Mouse (Mus musculus) lung, embryonic 14.5 days (tissue): ENCODE measurements around the gene Dync2h1. TPM values are rescaled to one million over a fixed set of nuclear protein-coding genes. Genes with fewer than 3 reads are reported as not detected.
"Not testable (repeated sequence)": the region's sequence is repeated elsewhere in the genome, so short reads cannot be mapped to it uniquely, and the experiment has no call there.

Source experiments
- ATAC-seq: fragments of 200-750 bp; cut with Nextera tagmentation; 2 replicates; pipeline ENCODE4 v1.8.0; 2017; ENCODE audit warnings: mild to moderate bottlenecking, moderate TSS enrichment, moderate library complexity; ENCODE audit not compliant: insufficient read depth
- DNase-seq: peaks from one replicate; pipeline ENCODE4 v3.0.0-alpha.2; 2015
- H3K27ac ChIP-seq: fragments of 300-500 bp; sonication (generic); 2 replicates; pipeline ENCODE4 v1.5.1; 2014; ENCODE audit warnings: low read depth, mild to moderate bottlenecking, moderate library complexity
- H3K27me3 ChIP-seq: fragments of 300-500 bp; sonication (generic); 2 replicates; pipeline ENCODE4 v1.6.1; 2014; ENCODE audit warnings: low read length, control low read depth; ENCODE audit not compliant: insufficient read depth
- H3K36me3 ChIP-seq: fragments of 300-500 bp; sonication (generic); 2 replicates; pipeline ENCODE4 v1.6.1; 2014; ENCODE audit warnings: control low read depth; ENCODE audit not compliant: insufficient read depth
- H3K4me1 ChIP-seq: fragments of 300-500 bp; sonication (generic); 2 replicates; pipeline ENCODE4 v1.6.1; 2014; ENCODE audit warnings: antibody characterized with exemption, control low read depth; ENCODE audit not compliant: insufficient read depth
- H3K4me2 ChIP-seq: fragments of 300-500 bp; sonication (generic); 2 replicates; pipeline ENCODE4 v1.6.1; 2014; ENCODE audit warnings: mild to moderate bottlenecking
- H3K4me3 ChIP-seq: fragments of 300-500 bp; sonication (generic); 2 replicates; pipeline ENCODE4 v1.5.1; 2014; ENCODE audit warnings: low read depth, low read length
- H3K9ac ChIP-seq: fragments of 300-500 bp; sonication (generic); 2 replicates; pipeline ENCODE4 v1.6.1; 2014
- H3K9me3 ChIP-seq: fragments of 300-500 bp; sonication (generic); 2 replicates; pipeline ENCODE4 v1.6.1; 2016; ENCODE audit warnings: low read depth, low read length, control low read depth
- CTCF ChIP-seq: IDR thresholded peaks from 2 replicates; pipeline ENCODE4 v1.5.1; 2016; ENCODE audit warnings: antibody characterized with exemption, low read depth
- WGBS: fragments of 180-500 bp; shearing (Covaris S2); extraction: QIAGEN DNeasy Blood & Tissue Kit; methylation state at CpG from one replicate; pipeline ENCODE4 v1.1.7; 2014; 5-methylcytosine and 5-hydroxymethylcytosine counted together
- polyA plus RNA-seq: library from polyadenylated mRNA; unstranded; fragments of >200 nt; fragmentation: Nextera tagmentation; extraction: Ambion mirVana; gene quantifications from 2 replicates; pipeline ENCODE4 v1.2.1, GENCODE M21; 2014

Gene Dync2h1
- polyA plus RNA-seq, 1 experiment from 2014 or later, result 16.0 TPM

DNA sequence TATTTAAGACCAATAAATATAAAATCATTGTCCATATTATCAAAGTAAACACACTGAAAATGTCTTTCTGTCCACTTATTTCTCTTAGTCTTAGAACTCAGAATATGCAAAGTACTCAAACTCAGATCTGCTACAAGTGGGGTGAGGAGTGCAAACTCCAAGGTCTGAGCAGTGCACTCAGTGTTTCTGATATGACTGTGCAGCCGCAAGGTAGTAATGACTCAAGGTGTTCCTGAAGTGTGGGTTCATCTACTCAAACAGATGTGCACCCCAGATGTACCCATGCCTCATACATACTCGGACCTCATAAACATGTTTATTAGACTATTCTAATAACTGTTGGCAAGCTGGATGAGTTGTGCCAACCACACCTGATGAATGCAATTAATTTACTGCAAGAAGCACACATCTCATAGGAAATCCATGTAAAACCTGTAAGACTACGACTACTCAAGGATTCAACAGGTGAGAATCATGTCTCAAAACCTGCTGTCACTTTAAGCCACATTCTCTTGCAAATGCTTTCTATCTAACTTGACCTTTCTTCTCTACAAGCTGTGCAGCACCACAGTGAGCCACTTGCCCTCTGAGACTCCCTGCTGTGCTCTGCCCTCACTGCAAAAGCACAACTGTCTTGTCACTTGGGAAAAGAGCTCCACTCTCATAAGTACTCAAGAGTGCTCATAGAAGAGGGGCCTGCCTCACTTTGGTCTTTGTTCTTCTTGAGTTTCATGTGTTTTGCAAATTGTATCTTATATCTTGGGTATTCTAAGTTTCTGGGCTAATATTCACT lies 195.2 kb downstream of the Dync2h1 start:
- no peak for TF ChIP-seq CTCF
- WGBS, result 87% methylated on average over 3 of the region's 3 CpGs
- Histone ChIP-seq H3K27ac (no peak overlapping the region), H3K4me3 (no peak overlapping the region), H3K9ac (no peak overlapping the region), H3K9me3 (no peaks in the 10 kb centered on the region), H3K27me3 (no peaks in the 10 kb centered on the region), H3K4me1 (no peaks in the 10 kb centered on the region), H3K4me2 (no peak overlapping the region), H3K36me3 (0 out of 2 replicates have a peak, but pooled peaks cover 2% of the 10 kb centered on the region)
- no peak for DNase-seq
- ATAC-seq, result no peak

DNA sequence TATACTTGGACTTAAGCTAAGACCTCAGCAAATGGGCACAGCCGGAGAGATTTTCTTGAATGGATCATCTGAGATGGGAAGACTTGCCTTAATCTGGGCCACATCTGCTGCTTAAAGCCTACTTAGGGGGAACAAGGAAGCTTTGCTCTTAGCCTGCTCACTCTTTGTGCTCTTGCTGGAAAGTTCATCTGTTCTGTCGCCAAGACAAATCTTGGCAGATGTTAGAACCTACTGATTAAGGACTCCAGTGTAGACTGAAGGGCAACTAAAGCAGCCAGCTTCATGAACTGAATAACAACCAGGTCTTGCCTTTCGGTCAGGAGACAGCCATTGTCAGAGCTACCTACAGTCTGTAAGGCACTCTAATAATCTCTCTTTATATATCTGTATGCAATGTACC lies 198.1 kb downstream of the Dync2h1 start:
- 89% methylated on average over 3 of the region's 3 CpGs for WGBS
- Histone ChIP-seq H3K27ac (no peak overlapping the region), H3K9ac (no peak overlapping the region), H3K27me3 (no peaks in the 10 kb centered on the region), H3K9me3 (no peaks in the 10 kb centered on the region), H3K4me1 (no peaks in the 10 kb centered on the region), H3K4me2 (no peak overlapping the region), H3K36me3 (no peaks in the 10 kb centered on the region), H3K4me3 (no peak overlapping the region)
- ATAC-seq (no peak), DNase-seq (no peak)
- TF ChIP-seq CTCF, result no peak

- H3K36me3 ChIP-seq, result no peaks in the 10 kb centered on the region
- TF ChIP-seq CTCF, result no peak
- H3K27me3 ChIP-seq, result no peaks in the 10 kb centered on the region
- H3K4me2 ChIP-seq, result no peak overlapping the region
- H3K9ac ChIP-seq, result no peak overlapping the region
- WGBS, result 73% methylated on average over 2 of the region's 2 CpGs
- H3K9me3 ChIP-seq, result no peaks in the 10 kb centered on the region
- DNase-seq (no peak), ATAC-seq (no peak)
- H3K27ac ChIP-seq, result no peak overlapping the region
- H3K4me1 ChIP-seq, result no peaks in the 10 kb centered on the region
- no peak overlapping the region for H3K4me3 ChIP-seq
These were observed 215.1 kb downstream of the Dync2h1 start for GRCm38 (mm10) chr9:6969171-6969570.

- DNase-seq, result no peak
- H3K4me3 ChIP-seq, result no peak overlapping the region
These were observed 219.2 kb downstream of the Dync2h1 start for GRCm38 (mm10) chr9:6965006-6965405.

DNA sequence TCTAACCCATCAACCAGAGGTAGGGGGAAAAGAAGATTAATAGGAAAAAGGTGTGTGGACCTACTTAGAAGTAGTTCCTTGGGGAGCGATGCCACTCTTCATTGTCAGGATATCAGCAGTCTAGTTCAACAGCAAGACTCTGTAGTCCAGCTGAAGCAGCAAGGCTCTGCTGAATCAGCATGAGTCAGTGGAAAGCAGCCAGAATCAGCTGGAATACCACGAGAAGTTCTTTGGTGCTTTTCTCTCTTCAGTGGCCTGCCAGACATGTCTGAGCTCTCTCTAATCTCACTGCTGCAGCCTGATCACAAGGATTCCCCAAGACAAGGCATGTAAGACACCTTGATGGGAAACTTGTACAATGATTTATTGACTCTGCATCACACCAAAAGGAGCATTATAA lies 225.9 kb downstream of the Dync2h1 start:
- H3K9me3 ChIP-seq, result no peaks in the 10 kb centered on the region
- ATAC-seq (no peak), DNase-seq (peak; percentile 11)
- H3K9ac ChIP-seq, result no peak overlapping the region
- H3K4me1 ChIP-seq, result no peaks in the 10 kb centered on the region
- no peak overlapping the region for H3K4me2 ChIP-seq
- no peaks in the 10 kb centered on the region for H3K27me3 ChIP-seq
- TF ChIP-seq CTCF, result no peak
- no peak overlapping the region for H3K4me3 ChIP-seq
- no peaks in the 10 kb centered on the region for H3K36me3 ChIP-seq
- no peak overlapping the region for H3K27ac ChIP-seq
- WGBS, result 75% methylated on average over 2 of the region's 2 CpGs

More at GRCm38 (mm10) chr9:6965006-6965405, 219.2 kb downstream of the Dync2h1 start:
- WGBS, result 87% methylated on average over 3 of the region's 3 CpGs
- ATAC-seq, result no peak
- Histone ChIP-seq H3K27me3 (no peaks in the 10 kb centered on the region), H3K4me2 (no peak overlapping the region), H3K9me3 (no peaks in the 10 kb centered on the region), H3K4me1 (no peaks in the 10 kb centered on the region), H3K9ac (no peak overlapping the region), H3K27ac (no peak overlapping the region), H3K36me3 (no peaks in the 10 kb centered on the region)
- no peak for TF ChIP-seq CTCF

GRCm38 (mm10) chr9:6927399-6928035 lies 256.7 kb downstream of the Dync2h1 start:
- WGBS, result 19% methylated on average over 1 of the region's 1 CpGs
- no peak for ATAC-seq

DNA sequence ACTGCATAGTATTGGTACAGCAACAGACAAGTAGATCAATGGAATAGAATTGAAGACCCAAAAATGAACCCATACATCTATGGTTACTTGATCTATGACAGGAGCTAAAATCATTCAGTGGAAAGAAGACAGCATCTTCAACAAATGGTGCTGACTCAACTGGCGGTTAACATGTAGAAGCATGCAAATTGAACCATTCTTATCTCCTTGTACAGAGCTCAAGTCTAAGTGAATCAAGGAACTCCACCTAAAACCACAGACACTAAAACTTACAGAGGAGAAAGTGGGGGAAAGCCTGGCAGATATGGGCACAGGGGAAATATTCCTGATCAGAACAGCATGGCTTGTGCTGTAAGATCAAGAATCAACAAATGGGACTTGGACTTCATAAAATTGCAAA lies 270.8 kb downstream of the Dync2h1 start:
- Histone ChIP-seq H3K4me3 (no peak overlapping the region), H3K4me1 (no peaks in the 10 kb centered on the region), H3K4me2 (no peak overlapping the region), H3K9ac (no peak overlapping the region), H3K27me3 (no peaks in the 10 kb centered on the region), H3K27ac (no peak overlapping the region), H3K9me3 (no peaks in the 10 kb centered on the region), H3K36me3 (no peaks in the 10 kb centered on the region)
- no peak for ATAC-seq
- TF ChIP-seq CTCF, result no peak
- 91% methylated on average over 1 of the region's 1 CpGs for WGBS
- DNase-seq, result no peak

More at GRCm38 (mm10) chr9:6927399-6928035, 256.7 kb downstream of the Dync2h1 start:
- H3K27me3 ChIP-seq, result no peaks in the 10 kb centered on the region
- no peaks in the 10 kb centered on the region for H3K9me3 ChIP-seq
- no peak overlapping the region for H3K4me2 ChIP-seq
- TF ChIP-seq CTCF, result no peak
- no peak overlapping the region for H3K9ac ChIP-seq
- no peaks in the 10 kb centered on the region for H3K4me1 ChIP-seq
- H3K4me3 ChIP-seq, result no peak overlapping the region
- no peak for DNase-seq
- no peaks in the 10 kb centered on the region for H3K36me3 ChIP-seq
- no peak overlapping the region for H3K27ac ChIP-seq

GRCm38 (mm10) chr9:6910537-6910936 lies 273.7 kb downstream of the Dync2h1 start:
- not testable (repeated sequence) for H3K27me3 ChIP-seq, H3K4me3 ChIP-seq, H3K9me3 ChIP-seq, H3K4me2 ChIP-seq, DNase-seq, H3K9ac ChIP-seq, H3K36me3 ChIP-seq, H3K27ac ChIP-seq, ATAC-seq, H3K4me1 ChIP-seq
- 42% methylated on average over 4 of the region's 4 CpGs for WGBS
